Mouse (Mus musculus) retina, embryonic 14.5 days (tissue): ENCODE data around the gene Agbl4.
A peak's percentile ranks its signal among the peaks of the same experiment; 100 is the strongest.

Experiments
- DNase-seq: peaks from one replicate; pipeline ENCODE4 v3.0.0-alpha.2; 2015; ENCODE audit warnings: low spot score

The Agbl4 gene

DNA sequence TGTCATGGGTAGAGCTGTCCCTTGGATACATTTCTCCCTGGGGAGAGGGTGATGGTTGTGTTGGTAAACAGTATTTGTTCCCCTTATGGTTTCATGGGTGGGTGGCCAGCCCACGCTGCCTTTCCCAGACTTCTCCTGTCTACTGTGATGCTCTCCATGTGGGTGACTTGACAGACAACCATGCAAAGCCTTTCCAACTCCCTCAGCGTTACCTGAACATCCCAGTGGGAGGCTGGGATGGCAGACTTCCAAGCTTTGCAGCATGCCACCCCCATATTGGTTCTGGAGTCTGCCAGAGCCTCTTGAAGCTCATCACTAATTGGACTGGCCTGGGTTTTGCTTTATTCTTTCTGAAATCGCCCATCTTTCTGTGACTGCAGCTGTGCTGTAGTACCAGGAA is 1101.3 kb downstream of the Agbl4 start:
- no peak for DNase-seq

DNA sequence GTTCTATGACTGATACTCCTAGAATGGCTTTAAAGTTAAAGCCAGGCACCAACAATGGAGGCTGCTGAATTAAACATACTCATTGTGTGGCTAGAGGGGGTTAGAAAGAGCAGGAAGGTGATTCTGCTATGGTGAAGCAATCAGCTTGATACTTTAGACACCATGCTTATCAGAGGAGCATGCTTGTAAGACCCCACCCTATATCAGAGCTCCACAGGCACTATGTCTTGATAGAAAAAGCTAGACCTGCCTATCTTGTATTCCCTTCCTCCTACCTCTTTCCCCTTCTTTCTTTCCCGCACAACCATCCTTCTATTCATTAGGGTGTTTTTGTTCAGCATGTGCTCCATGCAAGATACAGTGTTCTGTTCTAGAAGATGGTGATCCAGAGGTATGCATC is 1104.0 kb downstream of the Agbl4 start:
- no peak for DNase-seq

DNA sequence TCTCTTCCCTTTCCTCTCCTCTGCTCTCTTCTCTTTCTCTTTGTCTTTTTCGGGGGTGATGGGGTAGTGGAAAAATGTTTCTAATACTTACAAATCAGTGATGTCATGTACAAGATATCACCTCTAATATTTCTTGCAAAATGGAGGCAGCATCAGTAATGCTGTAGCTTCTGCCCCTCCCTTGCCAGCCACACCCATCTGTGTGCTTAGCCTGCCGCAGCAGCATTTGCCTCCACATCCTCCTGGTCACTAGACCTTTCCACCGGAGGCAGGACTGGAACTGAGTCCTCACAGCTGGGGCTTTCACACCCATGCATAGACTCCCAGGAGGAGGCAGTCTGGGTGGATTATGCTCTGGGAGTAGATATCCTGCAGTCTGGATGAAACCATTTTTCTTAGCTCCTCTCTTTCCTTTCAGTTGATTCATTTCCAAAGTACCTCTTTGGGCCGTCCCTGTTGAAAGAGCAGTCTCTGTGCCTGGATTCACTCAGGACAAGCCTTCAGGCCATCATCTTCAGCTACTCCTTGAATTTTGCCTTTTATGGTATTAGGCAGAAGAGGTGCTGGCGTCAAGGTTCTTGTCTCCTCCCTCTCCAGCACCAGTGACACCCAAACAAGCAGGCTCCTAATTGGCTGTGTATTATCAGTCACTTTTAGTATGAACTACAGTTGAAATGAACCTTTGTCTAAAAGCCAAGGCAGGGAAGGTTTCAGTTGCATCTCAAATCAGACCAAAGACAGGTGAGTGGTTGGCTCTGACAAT is 1105.7 kb downstream of the Agbl4 start:
- no peak for DNase-seq

DNA sequence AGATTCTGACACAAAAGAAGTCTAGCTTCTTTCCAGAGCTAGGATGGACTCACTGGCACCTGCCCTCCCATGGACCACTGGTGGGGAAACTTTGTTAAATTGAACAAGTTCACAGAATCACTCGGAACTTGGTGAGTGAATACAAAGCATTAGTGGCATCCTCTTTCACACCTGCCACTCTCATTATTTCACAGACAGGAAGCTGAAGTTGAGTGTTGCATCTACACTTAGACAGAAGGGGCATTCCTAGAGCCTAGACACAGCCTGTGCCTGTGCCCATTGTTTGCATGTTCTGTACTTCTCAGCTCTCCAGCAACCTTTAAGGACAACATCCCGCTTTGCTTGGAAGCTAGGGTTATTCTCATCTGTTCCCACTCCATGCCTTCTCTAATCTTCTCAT is 1107.5 kb downstream of the Agbl4 start:
- DNase-seq: no peak

DNA sequence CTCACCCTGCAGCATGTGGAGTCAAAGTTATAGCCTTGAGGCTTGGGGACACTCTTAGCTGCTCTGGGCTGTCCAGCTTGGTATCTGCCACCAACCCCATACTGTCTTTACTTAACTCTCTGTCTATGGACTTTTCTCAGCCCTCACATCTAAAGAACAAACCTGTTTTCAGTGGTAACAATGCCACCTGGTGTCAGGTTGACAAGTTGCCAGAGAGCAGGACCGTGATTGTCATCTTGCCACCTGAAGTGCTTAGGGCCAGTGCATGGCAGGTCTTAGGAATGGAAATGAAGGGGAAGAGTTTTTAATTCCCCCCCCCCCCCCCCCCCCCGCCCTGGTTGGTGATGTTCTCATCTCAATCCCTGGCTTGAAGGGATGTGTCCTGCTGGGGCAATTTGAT is 1112.7 kb downstream of the Agbl4 start:
- peak; percentile 34 for DNase-seq

DNA sequence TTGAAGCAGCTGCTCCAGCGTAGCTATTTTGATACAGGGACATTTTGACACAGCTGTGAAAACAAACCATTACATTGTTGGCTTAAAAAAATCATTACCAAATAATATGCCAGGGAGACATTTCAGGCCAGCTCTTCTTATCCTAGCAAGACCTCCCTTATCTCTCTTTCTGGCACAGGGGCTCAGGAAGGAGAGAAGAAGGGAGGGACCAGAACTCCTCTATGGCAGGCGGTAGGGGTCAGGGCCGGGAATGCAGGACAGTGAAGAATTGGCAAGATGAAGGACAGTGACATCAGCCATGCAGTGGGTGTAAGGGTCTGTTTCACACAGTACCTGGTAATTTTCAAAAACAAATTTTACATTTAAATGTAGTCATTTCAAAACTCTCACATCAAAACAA is 1116.5 kb downstream of the Agbl4 start:
- DNase-seq: no peak

DNA sequence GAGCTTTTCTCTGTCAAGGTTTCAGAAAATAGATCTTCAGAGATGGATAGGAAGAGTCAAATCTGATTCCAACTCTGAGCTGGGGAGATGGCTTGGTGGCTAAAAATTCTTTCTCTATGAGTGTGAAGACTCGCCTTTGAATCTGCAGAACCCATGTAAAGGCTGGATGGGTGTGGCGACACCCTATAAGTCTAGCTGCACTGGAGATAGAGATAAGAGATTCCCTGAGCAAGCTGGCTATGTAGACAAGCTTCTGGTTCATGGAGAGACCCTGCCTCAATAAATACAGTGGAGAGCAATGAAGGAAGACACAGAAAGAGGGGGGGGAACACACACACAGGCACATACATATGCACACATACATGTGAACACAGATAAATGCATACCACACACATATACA is 1118.7 kb downstream of the Agbl4 start:
- DNase-seq: no peak

DNA sequence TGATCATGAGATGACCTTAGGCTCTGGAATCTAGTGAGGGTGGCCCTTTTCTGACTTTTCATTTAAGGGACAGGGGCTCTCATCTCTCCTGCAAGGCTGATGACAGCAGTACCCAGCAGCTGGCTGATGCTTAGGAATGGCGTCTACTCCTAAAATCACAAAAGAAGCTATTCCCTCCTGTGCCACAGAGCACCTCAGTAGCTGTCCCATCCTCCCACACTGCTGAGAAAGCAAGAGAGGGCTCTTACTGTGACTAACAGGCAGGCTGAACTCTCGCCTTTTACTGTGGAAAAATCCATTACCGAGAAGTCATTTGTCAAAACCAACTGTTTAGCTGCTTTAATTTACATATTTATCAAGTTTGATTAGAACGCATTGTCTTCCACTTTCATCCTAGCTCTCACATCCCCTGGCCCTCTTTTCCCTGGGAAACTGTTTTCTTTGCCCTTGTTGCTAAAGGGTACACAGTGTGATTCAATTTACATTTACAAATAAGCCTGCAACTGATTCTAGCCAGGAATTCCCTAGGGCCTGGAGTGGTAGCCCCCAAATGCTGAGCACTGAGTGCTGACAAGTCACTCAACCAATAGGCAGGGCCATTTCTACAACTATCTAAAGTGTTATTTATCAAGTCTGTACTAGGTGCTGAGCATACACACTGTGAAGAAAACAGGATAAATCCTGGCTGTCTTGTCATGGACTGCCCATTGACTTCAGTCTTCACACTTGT is 1119.8 kb downstream of the Agbl4 start:
- no peak for DNase-seq

DNA sequence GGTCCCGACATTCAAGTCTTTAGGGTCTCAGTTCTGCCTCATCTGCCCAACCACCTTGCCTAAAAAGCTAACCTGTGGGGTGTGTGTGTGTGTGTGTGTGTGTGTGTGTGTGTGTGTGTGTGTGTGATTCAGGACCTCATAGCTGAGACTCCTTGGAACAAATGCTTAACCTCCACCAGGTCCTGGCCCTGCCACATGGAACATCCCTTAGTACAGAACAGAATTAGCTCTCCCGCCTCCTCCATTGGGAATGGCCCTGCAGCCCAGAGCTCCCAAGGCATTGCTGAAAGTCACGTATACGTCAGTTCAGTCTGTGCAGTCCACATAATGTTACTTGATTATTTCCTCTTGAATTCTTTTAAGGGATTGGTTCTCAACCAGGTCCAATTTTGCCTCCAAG is 1120.7 kb downstream of the Agbl4 start:
- no peak for DNase-seq

DNA sequence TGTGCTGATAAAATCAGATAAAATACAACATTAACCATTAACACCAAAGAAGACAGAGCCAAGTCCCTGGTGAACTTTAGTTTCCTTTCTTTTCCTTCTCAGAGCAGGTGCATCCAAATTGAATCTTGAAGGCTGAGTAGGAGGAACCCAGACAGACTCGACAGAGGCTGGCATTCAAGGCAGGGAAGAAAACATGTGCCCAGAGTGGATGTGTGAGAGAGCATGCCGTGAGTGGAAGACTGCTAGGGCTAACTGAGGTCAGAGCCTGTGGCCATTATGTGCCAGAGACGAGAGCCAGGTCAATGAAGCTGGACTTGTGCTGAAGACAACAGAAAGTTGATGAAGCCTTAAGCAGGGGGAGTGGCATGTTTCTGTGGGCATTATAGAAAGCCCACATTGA is 1121.8 kb downstream of the Agbl4 start:
- no peak for DNase-seq

DNA sequence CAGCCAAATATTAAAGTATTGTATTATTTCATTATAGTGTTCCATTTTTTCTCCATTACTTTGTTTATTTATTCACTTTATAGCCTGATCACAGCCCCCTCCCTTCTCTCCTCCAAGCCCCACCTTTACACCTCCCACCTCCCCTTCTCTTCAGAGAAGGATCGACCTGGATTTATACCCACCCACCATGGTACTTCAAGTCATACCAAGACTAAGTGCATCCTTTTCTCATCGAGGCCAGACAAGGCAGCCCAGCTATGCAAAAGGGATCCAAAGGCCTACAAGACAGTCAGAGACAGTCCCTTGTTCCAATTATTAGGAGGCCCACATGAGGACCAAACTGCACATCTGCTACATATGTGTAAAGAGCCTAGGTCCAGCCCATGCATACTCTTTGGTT is 1122.5 kb downstream of the Agbl4 start:
- no peak for DNase-seq

DNA sequence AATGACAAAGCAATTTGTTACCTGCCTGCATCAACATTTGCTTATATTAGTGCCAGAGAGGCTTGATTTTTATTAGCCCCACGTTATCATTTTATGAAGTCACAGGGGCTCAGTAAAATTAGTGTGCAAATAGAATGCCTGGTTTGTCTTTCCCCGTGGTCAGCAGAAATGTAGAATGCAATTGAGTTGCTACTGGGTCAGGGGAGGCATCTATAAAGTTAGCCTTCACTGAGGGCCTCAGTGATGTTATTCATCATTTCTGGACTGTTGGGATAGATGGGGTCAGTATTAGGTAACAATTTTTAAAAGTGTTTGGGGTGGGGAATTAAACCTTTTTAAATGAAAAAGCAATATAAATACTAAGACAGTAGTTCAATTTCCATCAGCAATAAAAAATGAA is 1125.5 kb downstream of the Agbl4 start:
- no peak for DNase-seq

DNA sequence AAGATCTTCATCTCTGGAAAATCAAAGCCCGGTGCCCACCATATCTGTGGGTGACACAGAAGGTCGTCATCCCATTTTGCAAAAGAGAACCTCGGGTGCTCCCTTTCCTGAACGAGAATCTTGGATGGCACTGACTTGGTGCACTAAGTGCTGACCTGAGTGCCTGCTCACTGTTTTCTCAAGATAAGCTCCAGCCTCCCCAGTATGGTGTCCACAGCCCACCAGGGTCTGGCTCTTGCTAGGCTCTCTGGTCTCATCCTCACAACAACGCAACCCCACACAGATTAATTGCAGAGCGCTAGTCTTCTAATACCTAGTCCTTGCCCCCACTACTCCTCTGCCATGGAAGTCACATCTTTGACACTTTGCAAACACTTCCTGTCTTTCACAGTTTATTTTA is 1131.5 kb downstream of the Agbl4 start:
- DNase-seq: no peak

DNA sequence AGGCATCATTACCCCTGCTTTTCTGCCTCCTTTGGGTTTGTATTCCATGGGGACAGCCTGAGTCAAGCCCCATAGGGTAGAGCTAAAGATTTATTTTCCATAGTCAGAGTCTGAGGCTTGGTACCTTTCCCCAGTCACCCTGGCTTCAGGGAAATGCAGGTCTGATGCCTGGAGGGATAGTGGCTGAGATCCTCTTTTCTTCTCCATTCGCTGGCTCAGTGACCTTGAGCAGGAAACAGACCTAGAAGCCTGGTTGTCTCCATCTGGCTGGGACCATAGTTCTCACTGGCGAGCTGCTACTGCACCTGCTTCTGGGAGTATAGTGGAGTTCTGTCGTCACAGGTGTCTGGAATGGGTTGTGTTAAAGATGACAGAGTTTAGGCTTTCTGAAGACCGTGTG is 1132.5 kb downstream of the Agbl4 start:
- no peak for DNase-seq

DNA sequence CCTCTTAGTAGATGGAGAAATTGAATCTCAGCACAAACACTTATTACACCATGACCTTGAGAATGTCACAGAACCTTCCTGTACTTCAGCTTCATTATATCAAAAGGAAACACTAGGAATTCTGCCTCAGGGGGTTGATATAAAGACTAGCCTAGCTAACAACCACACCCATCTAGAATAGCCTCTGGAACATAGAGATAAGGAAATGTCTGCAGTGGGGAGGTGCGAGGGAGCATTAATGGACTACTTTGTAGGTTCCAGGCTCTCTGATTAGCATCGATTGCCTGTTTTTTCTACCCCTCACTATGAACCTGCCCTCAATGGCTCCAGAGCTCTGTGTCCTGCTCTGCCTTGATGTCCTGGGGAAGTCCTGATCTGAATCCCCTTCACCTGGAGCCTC is 1133.1 kb downstream of the Agbl4 start:
- no peak for DNase-seq

DNA sequence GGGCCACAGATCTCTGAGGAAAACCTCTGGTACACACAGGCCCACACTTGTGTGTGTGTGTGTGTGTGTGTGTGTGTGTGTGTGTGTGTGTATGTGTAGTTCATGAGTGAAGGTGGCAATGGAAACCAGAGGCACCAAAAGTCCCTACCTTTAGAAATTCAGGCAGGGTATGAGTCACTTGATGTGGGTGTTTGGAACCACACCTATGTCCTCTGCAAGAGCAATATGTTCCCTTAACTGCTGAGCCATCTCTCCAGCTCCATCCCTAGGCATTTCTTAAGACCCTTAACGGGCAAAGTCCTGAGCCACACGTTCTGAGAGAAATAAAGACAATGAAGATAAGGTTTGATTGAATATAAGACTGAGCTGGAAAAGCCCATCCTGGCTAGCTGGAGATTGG is 1147.2 kb downstream of the Agbl4 start:
- DNase-seq: no peak

DNA sequence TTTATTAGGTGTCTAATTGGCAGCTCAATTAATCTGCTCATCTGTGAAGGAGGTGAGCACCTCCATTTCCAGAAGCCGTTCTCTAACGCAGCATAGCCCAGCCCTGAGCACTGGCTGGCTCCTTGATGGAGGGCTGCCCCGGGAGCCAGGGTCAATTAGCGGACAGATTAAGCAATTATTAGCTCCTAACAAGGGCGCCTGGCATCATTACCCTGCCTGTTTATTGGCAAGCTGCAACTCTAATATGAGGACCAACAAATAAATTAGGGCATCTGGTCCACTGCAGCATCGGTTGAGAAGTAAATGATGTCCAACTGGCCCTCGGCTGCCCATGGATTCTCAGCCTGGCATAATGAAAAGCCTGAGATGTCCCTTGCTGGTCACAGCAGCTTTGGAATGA is 1148.5 kb downstream of the Agbl4 start:
- DNase-seq: peak; percentile 18

DNA sequence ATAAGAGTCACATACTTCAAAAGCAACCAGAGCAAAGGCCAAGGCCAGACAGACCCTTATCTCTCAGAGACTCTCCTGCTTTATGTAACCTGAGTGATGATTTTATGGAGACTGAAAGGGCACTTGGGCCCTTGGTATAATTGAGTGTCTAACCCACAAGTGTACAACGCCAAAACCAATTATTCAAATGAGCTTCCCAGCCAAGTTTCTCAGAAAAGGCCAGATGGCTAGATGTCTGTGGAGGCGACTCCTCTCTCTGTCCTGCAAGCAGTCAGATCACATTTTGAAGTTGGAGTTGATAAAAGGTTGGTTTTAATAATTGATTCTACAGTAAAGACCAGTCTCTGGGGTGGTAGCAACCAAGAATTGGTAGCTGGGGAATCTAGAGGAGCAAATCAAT is 1158.0 kb downstream of the Agbl4 start:
- DNase-seq: no peak

DNA sequence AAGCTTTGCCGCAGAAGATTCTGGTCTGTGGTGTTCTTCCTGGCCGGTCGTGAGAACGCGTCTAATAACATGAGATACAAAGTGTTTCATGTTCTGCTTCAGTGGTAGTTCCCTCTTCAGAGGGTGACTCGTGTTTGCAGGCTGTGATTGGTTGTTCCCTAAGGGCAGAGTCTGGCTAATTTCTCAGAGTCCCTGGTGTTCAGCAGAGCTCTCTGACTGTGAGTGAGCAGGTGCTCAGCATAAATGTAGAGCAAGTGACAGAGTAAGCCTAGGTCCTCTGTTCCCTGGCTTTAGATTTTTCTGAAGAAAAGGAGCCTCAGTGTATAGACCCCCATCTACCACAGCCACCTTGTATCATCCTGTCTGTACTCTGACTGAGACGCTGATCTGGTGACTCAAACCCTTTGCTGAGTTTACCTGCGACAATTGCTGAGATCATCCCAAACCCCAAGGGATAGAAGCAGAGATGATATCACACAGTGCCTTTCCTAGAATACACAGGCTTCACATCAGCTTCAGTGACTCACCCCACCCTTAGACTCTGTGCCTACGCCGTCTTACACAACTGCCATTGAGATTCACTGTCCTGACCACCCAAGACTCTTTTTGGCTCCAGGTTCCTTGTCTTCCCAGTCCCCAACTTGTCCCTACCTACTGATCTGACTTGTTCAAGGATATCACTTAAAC is 1179.8 kb downstream of the Agbl4 start:
- no peak for DNase-seq

DNA sequence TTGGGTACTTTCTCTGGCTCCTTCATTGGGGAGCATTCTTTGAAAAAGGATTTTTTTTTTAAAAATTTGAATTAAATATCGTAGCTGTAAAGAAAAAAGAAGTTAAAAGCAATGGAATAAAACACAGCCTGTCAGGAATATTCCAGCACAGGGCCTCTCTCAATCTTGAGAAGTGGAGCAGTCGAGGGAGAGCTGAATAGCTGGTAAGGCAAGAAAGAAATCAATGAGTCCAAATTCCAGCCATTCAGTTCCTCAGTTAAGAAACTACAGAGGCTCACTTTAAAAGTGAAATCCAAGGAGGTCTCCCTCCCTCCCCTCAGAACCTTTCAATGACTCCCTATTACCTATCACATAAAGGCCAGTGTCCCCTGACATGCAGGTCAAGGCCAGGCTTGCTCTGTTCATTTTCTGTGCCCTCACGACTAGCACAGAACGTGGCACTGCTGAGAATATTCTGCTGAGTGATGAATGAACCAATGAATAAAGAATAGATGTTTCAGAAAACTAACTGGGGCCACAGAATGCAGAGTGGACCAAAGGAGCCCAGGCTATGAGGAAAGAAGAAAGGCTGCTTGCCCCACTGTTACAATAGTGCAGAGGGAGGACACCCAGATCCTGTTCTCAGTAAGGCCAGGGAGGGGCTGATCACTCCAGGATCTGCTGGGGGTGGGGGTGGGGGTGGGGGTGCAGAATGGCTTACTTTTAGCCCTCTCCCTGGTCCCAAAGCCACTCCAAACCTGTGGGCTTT is 1181.8 kb downstream of the Agbl4 start:
- DNase-seq: no peak

DNA sequence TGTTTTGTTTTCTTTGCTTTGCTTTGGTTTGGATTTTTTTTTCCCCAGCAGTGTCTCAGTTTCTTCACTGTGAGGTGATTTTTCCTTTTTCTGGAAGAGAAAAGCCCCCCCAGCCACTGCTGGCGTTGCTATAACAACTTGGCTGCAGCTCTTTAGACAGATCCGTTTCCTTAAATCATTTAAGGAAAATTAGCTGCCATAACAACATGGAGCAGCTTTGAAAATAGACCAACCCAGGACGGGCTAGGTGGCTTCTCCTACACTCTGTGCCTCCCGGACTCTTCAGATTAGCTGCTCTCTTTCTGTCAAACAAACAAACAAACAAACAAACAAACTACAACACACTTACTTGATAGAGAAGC is 1182.4 kb downstream of the Agbl4 start:
- no peak for DNase-seq

DNA sequence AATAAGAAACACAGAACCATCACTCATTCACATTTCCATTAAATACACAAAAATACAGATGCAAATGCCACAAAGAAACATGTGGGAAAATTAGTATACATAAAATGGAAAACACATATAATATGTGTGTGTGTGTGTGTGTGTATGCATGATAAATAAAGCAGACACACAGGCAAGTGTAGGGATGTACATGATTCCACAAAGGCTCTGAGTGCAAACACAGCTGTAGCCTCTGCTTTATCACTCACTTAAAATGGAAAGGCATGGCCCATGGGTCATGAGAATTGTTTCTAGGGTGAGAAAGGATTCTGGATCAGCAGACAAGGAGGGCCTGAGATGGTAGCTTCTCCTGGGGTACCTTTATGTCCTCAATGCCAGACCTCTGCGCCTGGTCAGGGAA is 1182.8 kb downstream of the Agbl4 start:
- no peak for DNase-seq
